Mouse (Mus musculus) intestine, embryonic 14.5 days (tissue): ENCODE measurements around the gene Spag9. TPM values are rescaled to one million over a fixed set of nuclear protein-coding genes. Genes with fewer than 3 reads are reported as not detected.

Experiments
- ATAC-seq: fragments of 200-750 bp; cut with Nextera tagmentation; replicated peaks from 2 replicates; pipeline ENCODE4 v1.8.0; 2017; ENCODE audit warnings: low read depth, moderate number of reproducible peaks, moderate TSS enrichment, moderate library complexity; ENCODE audit not compliant: low FRiP score, low TSS enrichment
- DNase-seq: peaks from one replicate; pipeline ENCODE4 v3.0.0-alpha.2; 2018; ENCODE audit warnings: low spot score
- H3K27ac ChIP-seq: fragments of 300-500 bp; sonication (generic); 2 replicates; pipeline ENCODE4 v1.5.1; 2014; ENCODE audit warnings: low read depth, mild to moderate bottlenecking, control low read depth
- H3K27me3 ChIP-seq: fragments of 300-500 bp; sonication (generic); replicated peaks from 2 replicates; pipeline ENCODE4 v1.6.1; 2014; ENCODE audit warnings: low read length, control low read depth; ENCODE audit not compliant: control insufficient read depth, insufficient read depth
- H3K36me3 ChIP-seq: fragments of 300-500 bp; sonication (generic); 2 replicates; pipeline ENCODE4 v1.6.1; 2014; ENCODE audit warnings: low read length, control low read depth; ENCODE audit not compliant: control insufficient read depth, insufficient read depth
- H3K4me1 ChIP-seq: fragments of 300-500 bp; sonication (generic); replicated peaks from 2 replicates; pipeline ENCODE4 v1.6.1; 2014; ENCODE audit warnings: low read length, control low read depth, mixed read lengths; ENCODE audit not compliant: control insufficient read depth, insufficient read depth
- H3K4me2 ChIP-seq: fragments of 300-500 bp; sonication (generic); 2 replicates; pipeline ENCODE4 v1.6.1; 2014; ENCODE audit warnings: low read length
- H3K4me3 ChIP-seq: fragments of 300-500 bp; sonication (generic); 2 replicates; pipeline ENCODE4 v1.5.1; 2014; ENCODE audit warnings: low read depth, low read length, control low read depth, mixed read lengths
- H3K9ac ChIP-seq: fragments of 300-500 bp; sonication (generic); 2 replicates; pipeline ENCODE4 v1.6.1; 2014; ENCODE audit warnings: mild to moderate bottlenecking, low read length
- H3K9me3 ChIP-seq: fragments of 300-500 bp; sonication (generic); 2 replicates; pipeline ENCODE4 v1.6.1; 2016; ENCODE audit warnings: low read length, control low read depth; ENCODE audit not compliant: control insufficient read depth
- WGBS: fragments of 180-500 bp; shearing (Covaris S2); extraction: QIAGEN DNeasy Blood & Tissue Kit; methylation state at CpG from one replicate; pipeline ENCODE4 v1.1.7; 2014; 5-methylcytosine and 5-hydroxymethylcytosine counted together
- polyA plus RNA-seq: library from polyadenylated mRNA; unstranded; fragments of >200 nt; fragmentation: Nextera tagmentation; extraction: Ambion mirVana; gene quantifications from 2 replicates; pipeline ENCODE4 v1.2.1, GENCODE M21; 2014

The Spag9 gene
- polyA plus RNA-seq, 1 experiment from 2014 or later, result 50.9 TPM

- Histone ChIP-seq H3K9ac (no peak overlapping the region), H3K36me3 (peaks cover 76% of the 10 kb centered on the region), H3K4me3 (no peak overlapping the region), H3K9me3 (no peaks in the 10 kb centered on the region), H3K4me1 (no peaks in the 10 kb centered on the region), H3K27ac (no peak overlapping the region), H3K4me2 (no peak overlapping the region), H3K27me3 (no peaks in the 10 kb centered on the region)
- DNase-seq, result no peak
- no peak for ATAC-seq
- 92% methylated on average over 3 of the region's 3 CpGs for WGBS
These were observed 101.6 kb downstream of the Spag9 start for GRCm38 (mm10) chr11:94097489-94097888.

DNA sequence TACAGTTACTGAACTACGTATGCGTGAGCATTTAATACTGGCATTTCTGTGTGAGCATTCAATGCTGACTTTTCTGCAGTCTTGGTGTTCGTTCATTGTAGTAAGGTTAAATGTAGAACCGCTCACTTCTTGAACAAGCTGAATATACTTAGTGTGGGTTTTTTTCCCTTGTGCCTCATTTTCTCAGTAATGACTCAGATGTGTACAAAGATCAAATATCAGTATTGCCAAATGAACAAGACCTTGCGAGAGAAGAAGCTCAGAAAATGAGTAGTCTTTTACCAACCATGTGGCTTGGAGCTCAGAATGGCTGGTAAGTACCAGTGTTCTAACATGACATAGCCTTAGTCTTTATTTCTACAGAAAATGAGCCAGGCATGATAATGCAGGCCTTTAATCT is 102.9 kb downstream of the Spag9 start:
- 95% methylated on average over 5 of the region's 5 CpGs for WGBS
- H3K27ac ChIP-seq, result no peak overlapping the region
- H3K4me2 ChIP-seq, result no peak overlapping the region
- no peak overlapping the region for H3K4me3 ChIP-seq
- H3K9me3 ChIP-seq, result no peaks in the 10 kb centered on the region
- H3K4me1 ChIP-seq, result no peaks in the 10 kb centered on the region
- DNase-seq (no peak), ATAC-seq (no peak)
- H3K9ac ChIP-seq, result no peak overlapping the region
- peaks cover 71% of the 10 kb centered on the region for H3K36me3 ChIP-seq
- no peaks in the 10 kb centered on the region for H3K27me3 ChIP-seq

GRCm38 (mm10) chr11:94113795-94114194 is 117.9 kb downstream of the Spag9 start:
- ATAC-seq, result no peak
- no peak for DNase-seq
- 85% methylated on average over 2 of the region's 2 CpGs for WGBS
- Histone ChIP-seq H3K4me3 (no peak overlapping the region), H3K27ac (no peak overlapping the region), H3K4me1 (no peaks in the 10 kb centered on the region), H3K27me3 (no peaks in the 10 kb centered on the region), H3K4me2 (no peak overlapping the region), H3K9me3 (no peaks in the 10 kb centered on the region), H3K9ac (no peak overlapping the region), H3K36me3 (peaks cover 57% of the 10 kb centered on the region)

DNA sequence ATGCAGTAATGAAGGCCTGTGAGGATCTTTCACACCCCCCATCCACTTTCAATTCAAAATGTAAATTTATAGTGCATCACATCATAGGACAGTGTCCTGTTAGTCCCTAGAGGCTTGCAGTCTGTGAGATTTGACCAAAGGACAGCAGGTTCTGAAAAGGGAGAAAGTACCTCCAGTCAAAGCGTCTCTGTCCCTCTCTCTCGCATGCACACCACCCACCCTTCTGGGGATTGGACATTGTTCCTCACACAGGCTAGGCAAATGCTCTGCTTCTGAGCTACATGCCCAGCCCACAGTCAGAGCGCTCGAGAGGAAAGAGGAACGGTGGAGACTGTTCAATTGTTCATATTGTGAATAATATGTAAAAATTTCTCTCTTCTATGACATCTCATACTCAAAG is 119.5 kb downstream of the Spag9 start:
- H3K4me2 ChIP-seq, result no peak overlapping the region
- no peak overlapping the region for H3K27ac ChIP-seq
- no peaks in the 10 kb centered on the region for H3K9me3 ChIP-seq
- ATAC-seq (no peak), DNase-seq (no peak)
- peaks cover 53% of the 10 kb centered on the region for H3K36me3 ChIP-seq
- WGBS, result 95% methylated on average over 5 of the region's 5 CpGs
- H3K4me1 ChIP-seq, result no peaks in the 10 kb centered on the region
- H3K9ac ChIP-seq, result no peak overlapping the region
- H3K4me3 ChIP-seq, result no peak overlapping the region
- no peaks in the 10 kb centered on the region for H3K27me3 ChIP-seq

- WGBS, result 96% methylated on average over 7 of the region's 7 CpGs
- no peaks in the 10 kb centered on the region for H3K27me3 ChIP-seq
These were observed 120.8 kb downstream of the Spag9 start for GRCm38 (mm10) chr11:94116655-94117054.

GRCm38 (mm10) chr11:94117836-94118235 is 121.9 kb downstream of the Spag9 start:
- 95% methylated on average over 6 of the region's 6 CpGs for WGBS

More at GRCm38 (mm10) chr11:94116655-94117054, 120.8 kb downstream of the Spag9 start:
- Histone ChIP-seq H3K4me1 (no peaks in the 10 kb centered on the region), H3K36me3 (peaks cover 57% of the 10 kb centered on the region), H3K9ac (no peak overlapping the region), H3K9me3 (no peaks in the 10 kb centered on the region), H3K4me2 (no peak overlapping the region), H3K4me3 (no peak overlapping the region), H3K27ac (no peak overlapping the region)
- DNase-seq (no peak), ATAC-seq (no peak)

GRCm38 (mm10) chr11:94118612-94119011 is 122.7 kb downstream of the Spag9 start:
- no peak overlapping the region for H3K4me2 ChIP-seq
- H3K27me3 ChIP-seq, result no peaks in the 10 kb centered on the region
- H3K9me3 ChIP-seq, result no peaks in the 10 kb centered on the region
- H3K4me1 ChIP-seq, result no peaks in the 10 kb centered on the region
- no peak for DNase-seq
- ATAC-seq, result no peak
- H3K27ac ChIP-seq, result no peak overlapping the region
- H3K9ac ChIP-seq, result no peak overlapping the region
- H3K4me3 ChIP-seq, result no peak overlapping the region
- H3K36me3 ChIP-seq, result peaks cover 57% of the 10 kb centered on the region

More at GRCm38 (mm10) chr11:94117836-94118235, 121.9 kb downstream of the Spag9 start:
- Histone ChIP-seq H3K4me3 (no peak overlapping the region), H3K9me3 (no peaks in the 10 kb centered on the region), H3K9ac (no peak overlapping the region), H3K36me3 (peaks cover 58% of the 10 kb centered on the region), H3K4me2 (no peak overlapping the region), H3K27me3 (no peaks in the 10 kb centered on the region), H3K4me1 (no peaks in the 10 kb centered on the region), H3K27ac (no peak overlapping the region)
- DNase-seq (no peak), ATAC-seq (no peak)

GRCm38 (mm10) chr11:94120690-94121089 is 124.8 kb downstream of the Spag9 start:
- Histone ChIP-seq H3K4me2 (no peak overlapping the region), H3K9ac (no peak overlapping the region), H3K27ac (no peak overlapping the region), H3K4me1 (no peaks in the 10 kb centered on the region), H3K27me3 (no peaks in the 10 kb centered on the region), H3K4me3 (no peak overlapping the region), H3K36me3 (peaks cover 50% of the 10 kb centered on the region), H3K9me3 (no peaks in the 10 kb centered on the region)
- DNase-seq (no peak), ATAC-seq (no peak)
- 88% methylated on average over 3 of the region's 3 CpGs for WGBS

GRCm38 (mm10) chr11:94121501-94121900 is 125.6 kb downstream of the Spag9 start:
- DNase-seq (no peak), ATAC-seq (no peak)
- 91% methylated on average over 10 of the region's 10 CpGs for WGBS
- Histone ChIP-seq H3K4me3 (no peak overlapping the region), H3K9ac (no peak overlapping the region), H3K9me3 (no peaks in the 10 kb centered on the region), H3K27ac (no peak overlapping the region), H3K36me3 (peaks cover 48% of the 10 kb centered on the region), H3K4me1 (no peaks in the 10 kb centered on the region), H3K4me2 (no peak overlapping the region), H3K27me3 (no peaks in the 10 kb centered on the region)
